Mouse (Mus musculus) liver, adult 2 months (tissue): ENCODE data around the gene Mmp7. TPM values are rescaled to one million over a fixed set of nuclear protein-coding genes. Genes with fewer than 3 reads are reported as not detected.

Experiments
- DNase-seq: peaks from one replicate; pipeline ENCODE4 v3.0.0-alpha.2; 2011; ENCODE audit warnings: low read depth, low spot score; ENCODE audit errors: extremely low read depth
- H3K27ac ChIP-seq: fragments of 200-500 bp; replicated peaks from 2 replicates; pipeline ENCODE4 v1.5.1; 2012; ENCODE audit warnings: low read depth, mild to moderate bottlenecking, control low read depth, inconsistent platforms, low read length; ENCODE audit not compliant: insufficient read depth
- H3K27me3 ChIP-seq: fragments of 200-500 bp; 2 replicates; pipeline ENCODE4 v1.6.1; 2012; ENCODE audit warnings: mild to moderate bottlenecking, moderate library complexity, low read length, inconsistent platforms; ENCODE audit not compliant: control insufficient read depth, insufficient read depth
- H3K36me3 ChIP-seq: fragments of 200-500 bp; 2 replicates; pipeline ENCODE4 v1.6.1; 2012; ENCODE audit warnings: low read length, inconsistent platforms; ENCODE audit not compliant: control insufficient read depth, insufficient read depth
- H3K4me1 ChIP-seq: fragments of 200-500 bp; 2 replicates; pipeline ENCODE4 v1.6.1; 2011; ENCODE audit warnings: low read length; ENCODE audit not compliant: control insufficient read depth, insufficient read depth
- H3K4me3 ChIP-seq: fragments of 200-500 bp; 2 replicates; pipeline ENCODE4 v1.5.1; 2011; ENCODE audit warnings: low read depth, mild to moderate bottlenecking, control low read depth, low read length, moderate library complexity; ENCODE audit not compliant: insufficient read depth
- H3K79me2 ChIP-seq: fragments of 200-500 bp; 2 replicates; pipeline ENCODE4 v1.6.1; 2012; ENCODE audit warnings: inconsistent platforms, mild to moderate bottlenecking, low read length, moderate library complexity; ENCODE audit not compliant: control insufficient read depth, insufficient read depth
- H3K9ac ChIP-seq: fragments of 200-500 bp; 2 replicates; pipeline ENCODE4 v1.6.1; 2012; ENCODE audit warnings: low read depth, mild to moderate bottlenecking, control low read depth, inconsistent platforms, low read length
- CTCF ChIP-seq: fragments of 200-500 bp; IDR thresholded peaks from 2 replicates; pipeline ENCODE4 v1.5.1; 2011; ENCODE audit warnings: low read depth, low read length, control low read depth
- POLR2A ChIP-seq: fragments of 200-500 bp; IDR thresholded peaks from 2 replicates; pipeline ENCODE4 v1.6.1; 2011; ENCODE audit warnings: low read length, control low read depth; ENCODE audit not compliant: insufficient read depth; ENCODE audit errors: extremely low read depth
- WGBS: fragments of 180-500 bp; shearing (Covaris S2); methylation state at CpG from one replicate; pipeline ENCODE4 v1.1.7; 2018; 5-methylcytosine and 5-hydroxymethylcytosine counted together
- polyA plus RNA-seq: library from polyadenylated mRNA; depleted of rRNA; stranded (reverse); fragments of >200 nt; gene quantifications from 2 replicates; pipeline ENCODE4 v1.2.3, GENCODE M21; 2012; rRNA removed
- total RNA-seq: library from RNA; depleted of rRNA; stranded (reverse); fragments of >200 nt; gene quantifications from 2 replicates; pipeline ENCODE4 v1.2.3, GENCODE M21; 2014; rRNA removed

Gene Mmp7
- total RNA-seq, result 0.13 and 0.55 TPM in 2 replicates
- not detected in 2 replicates for polyA plus RNA-seq

DNA sequence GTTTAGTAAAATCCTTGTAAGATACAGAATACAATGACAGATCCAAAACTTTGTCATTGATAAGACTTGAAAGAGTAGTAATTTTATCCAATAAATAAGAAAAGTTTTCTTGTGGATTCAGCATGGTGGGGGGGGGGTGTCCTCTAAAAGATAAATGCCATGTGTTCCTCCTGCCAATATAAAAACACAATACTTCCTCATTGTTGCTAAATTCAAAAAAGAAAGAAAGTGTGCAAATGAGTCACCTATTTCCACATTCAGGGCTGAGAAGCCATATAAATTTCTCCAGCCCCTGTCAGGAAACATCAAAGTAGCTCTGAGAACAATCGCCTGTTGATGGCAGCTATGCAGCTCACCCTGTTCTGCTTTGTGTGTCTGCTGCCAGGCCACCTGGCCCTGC, at the start of gene Mmp7:
Gene Mmp7, plus strand, starts transcription at position 301 of the 400 bp plus-strand sequence.
- WGBS, result 56% methylated on average over 1 of the region's 1 CpGs
- Histone ChIP-seq H3K27ac (no peak within 1 kb of the TSS), H3K27me3 (no peaks in the 10 kb centered on the region), H3K36me3 (no peaks in the 10 kb centered on the region), H3K9ac (no peak within 1 kb of the TSS), H3K79me2 (no peaks in the 10 kb centered on the region), H3K4me1 (no peaks in the 10 kb centered on the region), H3K4me3 (no peak within 1 kb of the TSS)
- no peak for DNase-seq
- TF ChIP-seq POLR2A, result no peak
- no peak for TF ChIP-seq CTCF

GRCm38 (mm10) chr9:7647901-7648300, 44.0 kb upstream of the Mmp7 start:
- DNase-seq, result no peak
- no peak overlapping the region for H3K4me3 ChIP-seq
- H3K9ac ChIP-seq, result no peak overlapping the region
- TF ChIP-seq CTCF (no peak), POLR2A (no peak)
- H3K79me2 ChIP-seq, result no peaks in the 10 kb centered on the region
- H3K36me3 ChIP-seq, result no peaks in the 10 kb centered on the region
- H3K4me1 ChIP-seq, result no peaks in the 10 kb centered on the region
- H3K27ac ChIP-seq, result no peak overlapping the region
- H3K27me3 ChIP-seq, result no peaks in the 10 kb centered on the region
- WGBS, result 87% methylated on average over 3 of the region's 3 CpGs

- H3K4me3 ChIP-seq, result no peak overlapping the region
- TF ChIP-seq POLR2A (no peak), CTCF (no peak)
- H3K79me2 ChIP-seq, result no peaks in the 10 kb centered on the region
- no peak for DNase-seq
- 72% methylated on average over 5 of the region's 5 CpGs for WGBS
- no peaks in the 10 kb centered on the region for H3K4me1 ChIP-seq
- no peaks in the 10 kb centered on the region for H3K27me3 ChIP-seq
- no peak overlapping the region for H3K27ac ChIP-seq
- H3K36me3 ChIP-seq, result no peaks in the 10 kb centered on the region
- H3K9ac ChIP-seq, result no peak overlapping the region
Measured at GRCm38 (mm10) chr9:7650397-7651180, 41.3 kb upstream of the Mmp7 start.

- H3K36me3 ChIP-seq, result no peaks in the 10 kb centered on the region
- 24% methylated on average over 5 of the region's 5 CpGs for WGBS
- TF ChIP-seq CTCF (no peak), POLR2A (no peak)
- no peaks in the 10 kb centered on the region for H3K27me3 ChIP-seq
- DNase-seq, result no peak
- no peak overlapping the region for H3K27ac ChIP-seq
- H3K4me1 ChIP-seq, result no peaks in the 10 kb centered on the region
- no peaks in the 10 kb centered on the region for H3K79me2 ChIP-seq
- H3K4me3 ChIP-seq, result no peak overlapping the region
- H3K9ac ChIP-seq, result no peak overlapping the region
Measured at GRCm38 (mm10) chr9:7652351-7653085, 39.4 kb upstream of the Mmp7 start.

GRCm38 (mm10) chr9:7657946-7658345, 33.9 kb upstream of the Mmp7 start:
- H3K79me2 ChIP-seq, result no peaks in the 10 kb centered on the region
- H3K36me3 ChIP-seq, result no peaks in the 10 kb centered on the region
- H3K27me3 ChIP-seq, result no peaks in the 10 kb centered on the region
- no peaks in the 10 kb centered on the region for H3K4me1 ChIP-seq
- WGBS, result 24% methylated on average over 4 of the region's 4 CpGs
- DNase-seq, result no peak
- no peak for TF ChIP-seq CTCF
- TF ChIP-seq POLR2A, result no peak
- no peak overlapping the region for H3K27ac ChIP-seq
- H3K4me3 ChIP-seq, result no peak overlapping the region
- H3K9ac ChIP-seq, result no peak overlapping the region
